In genomic region chr12:32379731-32380130, GRCm38 (mm10) we compare ENCODE assay signal across 8 mouse cellular contexts. TPM values are rescaled to one million over a fixed set of nuclear protein-coding genes. Genes with fewer than 3 reads are reported as not detected.
DNase-seq lines count a peak whose midpoint lies in the region; ATAC-seq and TF ChIP-seq lines count a peak whose summit lies in the region.

No protein-coding gene starts in this region.

- no peaks in the 10 kb centered on the region for H3K36me3 ChIP-seq in kidney, embryonic 15.5 days
- no peaks in the 10 kb centered on the region for H3K36me3 ChIP-seq in hindbrain, embryonic 13.5 days
- no peaks in the 10 kb centered on the region for H3K36me3 ChIP-seq in midbrain, embryonic 14.5 days (ENCODE audit: control insufficient read depth, insufficient read depth, low read length)

- ATAC-seq in kidney, embryonic 15.5 days (replicated peaks; ENCODE audit: low FRiP score): no peak
- no peak for ATAC-seq in hindbrain, embryonic 13.5 days (ENCODE audit: low FRiP score)
- no peak for ATAC-seq in midbrain, embryonic 14.5 days (ENCODE audit: low FRiP score, low TSS enrichment)

- DNase-seq in kidney, adult 8-10 months: no peak
- no peak for DNase-seq in midbrain, embryonic 14.5 days
- no peak for DNase-seq in adrenal gland, postnatal 4 days (ENCODE audit: low spot score in 2 of 2)
- no peak for DNase-seq in urinary bladder, postnatal 4 days (ENCODE audit: low spot score in 2 of 2)
- no peak for DNase-seq in B cell, adult 2 months

- peak overlapping the region; percentile 96 for H3K27ac ChIP-seq in kidney, embryonic 15.5 days
- H3K27ac ChIP-seq in bone marrow macrophage, adult 2 months (ENCODE audit: insufficient read depth, low read depth, low read length): peak overlapping the region; percentile 94
- peak overlapping the region; percentile 96 for H3K27ac ChIP-seq in hindbrain, embryonic 13.5 days
- H3K27ac ChIP-seq in midbrain, embryonic 14.5 days (replicated peaks; ENCODE audit: low read depth, low read length): peak overlapping the region; percentile 96

- H3K4me2 ChIP-seq in kidney, embryonic 15.5 days: peak overlapping the region; percentile 80
- H3K4me2 ChIP-seq in hindbrain, embryonic 13.5 days: peak overlapping the region; percentile 73
- H3K4me2 ChIP-seq in midbrain, embryonic 14.5 days (ENCODE audit: low read length): peak overlapping the region; percentile 86

- peak overlapping the region; percentile 86 for H3K9ac ChIP-seq in kidney, embryonic 15.5 days
- peak overlapping the region; percentile 97 for H3K9ac ChIP-seq in hindbrain, embryonic 13.5 days
- peak overlapping the region; percentile 95 for H3K9ac ChIP-seq in midbrain, embryonic 14.5 days (replicated peaks; ENCODE audit: low read length)

- no peak for TF ChIP-seq CTCF in bone marrow macrophage, adult 2 months (IDR thresholded peaks at IDR 0.05; ENCODE audit: low read depth, low read length)

- WGBS in kidney, embryonic 15.5 days: 2% methylated on average over 28 of the region's 28 CpGs
- 3% methylated on average over 28 of the region's 28 CpGs for WGBS in hindbrain, embryonic 13.5 days
- 2% methylated on average over 28 of the region's 28 CpGs for WGBS in midbrain, embryonic 14.5 days

- no peaks in the 10 kb centered on the region for H3K9me3 ChIP-seq in kidney, embryonic 15.5 days (replicated peaks)
- H3K9me3 ChIP-seq in hindbrain, embryonic 13.5 days: no peaks in the 10 kb centered on the region
- no peaks in the 10 kb centered on the region for H3K9me3 ChIP-seq in midbrain, embryonic 14.5 days (ENCODE audit: control insufficient read depth, low read length)

- H3K27me3 ChIP-seq in kidney, embryonic 15.5 days: no peaks in the 10 kb centered on the region
- no peaks in the 10 kb centered on the region for H3K27me3 ChIP-seq in hindbrain, embryonic 13.5 days
- H3K27me3 ChIP-seq in midbrain, embryonic 14.5 days (ENCODE audit: control insufficient read depth, insufficient read depth, low read length): no peaks in the 10 kb centered on the region

- H3K4me1 ChIP-seq in kidney, embryonic 15.5 days: peaks cover 8% of the 10 kb centered on the region
- peaks cover 13% of the 10 kb centered on the region for H3K4me1 ChIP-seq in bone marrow macrophage, adult 2 months (ENCODE audit: control insufficient read depth, insufficient read depth, low read length)
- peaks cover 31% of the 10 kb centered on the region for H3K4me1 ChIP-seq in hindbrain, embryonic 13.5 days (replicated peaks)
- peaks cover 24% of the 10 kb centered on the region for H3K4me1 ChIP-seq in midbrain, embryonic 14.5 days (ENCODE audit: control insufficient read depth, insufficient read depth, low read length)

- no peak for TF ChIP-seq POLR2A in bone marrow macrophage, adult 2 months (IDR thresholded peaks at IDR 0.05; ENCODE audit: borderline replicate concordance, low read depth, low read length)

- H3K4me3 ChIP-seq in kidney, embryonic 15.5 days (replicated peaks): peak overlapping the region; percentile 84
- peak overlapping the region; percentile 97 for H3K4me3 ChIP-seq in bone marrow macrophage, adult 2 months (ENCODE audit: insufficient read depth, low read length)
- peak overlapping the region; percentile 80 for H3K4me3 ChIP-seq in hindbrain, embryonic 13.5 days
- peak overlapping the region; percentile 84 for H3K4me3 ChIP-seq in midbrain, embryonic 14.5 days (replicated peaks; ENCODE audit: low read depth, low read length)

RNA-seq across cellular contexts. Expression of gene Ccdc71l, which starts 1.2 kb away (rescaled TPM):
- polyA plus RNA-seq in kidney, embryonic 15.5 days (2015; fragmentation: Nextera tagmentation; extraction: Ambion mirVana): 2.4 and 2.7 TPM in 2 replicates
- 24.0 and 24.5 TPM in 2 replicates for polyA plus RNA-seq in bone marrow macrophage, adult 2 months (2012; ENCODE audit: insufficient read depth, insufficient read length, missing spikeins)
- polyA plus RNA-seq in hindbrain, embryonic 13.5 days (2015; fragmentation: Nextera tagmentation; extraction: Ambion mirVana): 3.5 TPM in 2 replicates
- 6.7 and 8.4 TPM in 2 replicates for polyA plus RNA-seq in midbrain, embryonic 14.5 days (2014; fragmentation: Nextera tagmentation; extraction: Ambion mirVana)
- 10 to 100 TPM; 15.1 to 15.4 TPM for total RNA-seq in adrenal gland, postnatal 4 days (2021)
